Mouse (Mus musculus) hindbrain, embryonic 14.5 days (tissue): Measurements from ENCODE around the gene Aebp1. TPM values are rescaled to one million over a fixed set of nuclear protein-coding genes. Genes with fewer than 3 reads are reported as not detected.

Experiments
- ATAC-seq: fragments of 200-750 bp; cut with Nextera tagmentation; 2 replicates; pipeline ENCODE4 v1.8.0; 2017; ENCODE audit warnings: moderate number of reproducible peaks, mild to moderate bottlenecking, moderate TSS enrichment, moderate library complexity; ENCODE audit not compliant: low FRiP score
- DNase-seq: peaks from one replicate; pipeline ENCODE4 v3.0.0-alpha.2; 2015; ENCODE audit warnings: low spot score
- H3K27ac ChIP-seq: fragments of 300-500 bp; sonication (generic); 2 replicates; pipeline ENCODE4 v1.5.1; 2014; ENCODE audit warnings: mild to moderate bottlenecking, moderate library complexity
- H3K27me3 ChIP-seq: fragments of 300-500 bp; sonication (generic); 2 replicates; pipeline ENCODE4 v1.6.1; 2014; ENCODE audit warnings: mild to moderate bottlenecking, low read length, mixed read lengths; ENCODE audit not compliant: control insufficient read depth, insufficient read depth
- H3K36me3 ChIP-seq: fragments of 300-500 bp; sonication (generic); replicated peaks from 2 replicates; pipeline ENCODE4 v1.6.1; 2014; ENCODE audit not compliant: control insufficient read depth, insufficient read depth
- H3K4me1 ChIP-seq: fragments of 300-500 bp; sonication (generic); replicated peaks from 2 replicates; pipeline ENCODE4 v1.6.1; 2014; ENCODE audit warnings: antibody characterized with exemption, low read length, mixed read lengths; ENCODE audit not compliant: control insufficient read depth, insufficient read depth
- H3K4me2 ChIP-seq: fragments of 300-500 bp; sonication (generic); replicated peaks from 2 replicates; pipeline ENCODE4 v1.6.1; 2014; ENCODE audit warnings: mild to moderate bottlenecking, moderate library complexity
- H3K4me3 ChIP-seq: fragments of 300-500 bp; sonication (generic); replicated peaks from 2 replicates; pipeline ENCODE4 v1.5.1; 2014; ENCODE audit warnings: mild to moderate bottlenecking, low read length
- H3K9ac ChIP-seq: fragments of 300-500 bp; sonication (generic); 2 replicates; pipeline ENCODE4 v1.6.1; 2014
- H3K9me3 ChIP-seq: fragments of 300-500 bp; sonication (generic); 2 replicates; pipeline ENCODE4 v1.6.1; 2016; ENCODE audit warnings: low read length; ENCODE audit not compliant: control insufficient read depth
- WGBS: fragments of 180-500 bp; shearing (Covaris S2); extraction: QIAGEN DNeasy Blood & Tissue Kit; methylation state at CpG from one replicate; pipeline ENCODE4 v1.1.7; 2014; 5-methylcytosine and 5-hydroxymethylcytosine counted together
- polyA plus RNA-seq: library from polyadenylated mRNA; unstranded; fragments of >200 nt; fragmentation: Nextera tagmentation; extraction: Ambion mirVana; gene quantifications from 2 replicates; pipeline ENCODE4 v1.2.1, GENCODE M21; 2014

Aebp1 gene
- polyA plus RNA-seq, 1 experiment from 2014 or later = 24.4 TPM

GRCm38 (mm10) chr11:5905778-5906518 is 44.2 kb downstream of the Aebp1 start:
- Histone ChIP-seq H3K27me3 (no peaks in the 10 kb centered on the region), H3K36me3 (no peaks in the 10 kb centered on the region), H3K9me3 (no peaks in the 10 kb centered on the region), H3K9ac (no peak overlapping the region), H3K4me3 (no peak overlapping the region), H3K4me2 (no peak overlapping the region), H3K27ac (no peak overlapping the region), H3K4me1 (peaks cover 17% of the 10 kb centered on the region)
- no peak for DNase-seq
- ATAC-seq = no peak
- WGBS = 82% methylated on average over 10 of the region's 10 CpGs

GRCm38 (mm10) chr11:5907096-5907495 is 45.3 kb downstream of the Aebp1 start:
- H3K9ac ChIP-seq = no peak overlapping the region
- ATAC-seq = no peak
- H3K4me1 ChIP-seq = peaks cover 7% of the 10 kb centered on the region
- no peaks in the 10 kb centered on the region for H3K27me3 ChIP-seq
- no peak overlapping the region for H3K4me2 ChIP-seq
- DNase-seq = no peak
- H3K9me3 ChIP-seq = no peaks in the 10 kb centered on the region
- H3K36me3 ChIP-seq = no peaks in the 10 kb centered on the region
- no peak overlapping the region for H3K27ac ChIP-seq
- no peak overlapping the region for H3K4me3 ChIP-seq
- WGBS = 30% methylated on average over 5 of the region's 5 CpGs

DNA sequence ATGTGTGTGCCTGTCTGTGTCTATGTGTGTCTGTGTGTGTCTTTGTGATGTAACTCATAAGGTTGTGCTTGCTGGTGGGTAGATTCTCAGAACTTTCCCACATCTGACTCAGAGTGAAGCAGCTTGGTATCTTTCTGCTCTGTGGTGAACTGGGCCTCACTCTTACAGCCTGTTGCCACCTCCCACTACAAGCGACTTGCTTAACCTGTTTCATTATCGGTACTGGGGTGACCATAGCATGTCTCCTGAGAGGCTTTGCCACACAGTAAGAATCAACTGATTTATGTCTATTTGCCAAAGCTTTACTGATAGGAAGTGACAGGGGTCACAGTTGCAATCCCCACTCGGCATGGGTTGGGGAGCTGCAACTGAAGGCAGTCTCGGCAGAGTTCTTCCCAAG is 46.9 kb downstream of the Aebp1 start:
- no peaks in the 10 kb centered on the region for H3K27me3 ChIP-seq

GRCm38 (mm10) chr11:5912635-5913034 is 50.9 kb downstream of the Aebp1 start:
- no peaks in the 10 kb centered on the region for H3K36me3 ChIP-seq
- no peak overlapping the region for H3K4me3 ChIP-seq
- no peak overlapping the region for H3K9ac ChIP-seq
- WGBS = 30% methylated on average over 5 of the region's 5 CpGs
- no peak overlapping the region for H3K27ac ChIP-seq
- no peaks in the 10 kb centered on the region for H3K27me3 ChIP-seq
- DNase-seq (peak; percentile 66), ATAC-seq (no peak)
- H3K9me3 ChIP-seq = no peaks in the 10 kb centered on the region
- H3K4me1 ChIP-seq = no peaks in the 10 kb centered on the region
- no peak overlapping the region for H3K4me2 ChIP-seq

More for the DNA sequence above, 46.9 kb downstream of the Aebp1 start:
- Histone ChIP-seq H3K4me1 (no peaks in the 10 kb centered on the region), H3K36me3 (no peaks in the 10 kb centered on the region), H3K4me3 (no peak overlapping the region), H3K9me3 (no peaks in the 10 kb centered on the region), H3K4me2 (no peak overlapping the region), H3K9ac (no peak overlapping the region), H3K27ac (no peak overlapping the region)
- 91% methylated on average over 4 of the region's 4 CpGs for WGBS
- ATAC-seq (no peak), DNase-seq (no peak)

GRCm38 (mm10) chr11:5913256-5913655 is 51.5 kb downstream of the Aebp1 start:
- no peak overlapping the region for H3K9ac ChIP-seq
- DNase-seq (no peak), ATAC-seq (no peak)
- 71% methylated on average over 8 of the region's 8 CpGs for WGBS
- H3K9me3 ChIP-seq = no peaks in the 10 kb centered on the region
- H3K27ac ChIP-seq = no peak overlapping the region
- H3K4me1 ChIP-seq = no peaks in the 10 kb centered on the region
- H3K27me3 ChIP-seq = no peaks in the 10 kb centered on the region
- H3K4me3 ChIP-seq = no peak overlapping the region
- no peaks in the 10 kb centered on the region for H3K36me3 ChIP-seq
- H3K4me2 ChIP-seq = no peak overlapping the region

- Histone ChIP-seq H3K9ac (no peak overlapping the region), H3K4me3 (no peak overlapping the region), H3K36me3 (no peaks in the 10 kb centered on the region), H3K4me1 (no peaks in the 10 kb centered on the region), H3K9me3 (no peaks in the 10 kb centered on the region), H3K27me3 (no peaks in the 10 kb centered on the region), H3K27ac (no peak overlapping the region), H3K4me2 (no peak overlapping the region)
- 81% methylated on average over 4 of the region's 4 CpGs for WGBS
- DNase-seq (no peak), ATAC-seq (no peak)
These were observed 52.2 kb downstream of the Aebp1 start for GRCm38 (mm10) chr11:5913936-5914335.

- no peak overlapping the region for H3K4me3 ChIP-seq
- H3K27me3 ChIP-seq = no peaks in the 10 kb centered on the region
- H3K36me3 ChIP-seq = no peaks in the 10 kb centered on the region
- 78% methylated on average over 5 of the region's 5 CpGs for WGBS
- ATAC-seq = no peak
- no peak overlapping the region for H3K27ac ChIP-seq
- DNase-seq = no peak
- no peaks in the 10 kb centered on the region for H3K9me3 ChIP-seq
- H3K4me1 ChIP-seq = no peaks in the 10 kb centered on the region
- no peak overlapping the region for H3K4me2 ChIP-seq
- H3K9ac ChIP-seq = no peak overlapping the region
These were observed 53.2 kb downstream of the Aebp1 start for GRCm38 (mm10) chr11:5914940-5915339.

DNA sequence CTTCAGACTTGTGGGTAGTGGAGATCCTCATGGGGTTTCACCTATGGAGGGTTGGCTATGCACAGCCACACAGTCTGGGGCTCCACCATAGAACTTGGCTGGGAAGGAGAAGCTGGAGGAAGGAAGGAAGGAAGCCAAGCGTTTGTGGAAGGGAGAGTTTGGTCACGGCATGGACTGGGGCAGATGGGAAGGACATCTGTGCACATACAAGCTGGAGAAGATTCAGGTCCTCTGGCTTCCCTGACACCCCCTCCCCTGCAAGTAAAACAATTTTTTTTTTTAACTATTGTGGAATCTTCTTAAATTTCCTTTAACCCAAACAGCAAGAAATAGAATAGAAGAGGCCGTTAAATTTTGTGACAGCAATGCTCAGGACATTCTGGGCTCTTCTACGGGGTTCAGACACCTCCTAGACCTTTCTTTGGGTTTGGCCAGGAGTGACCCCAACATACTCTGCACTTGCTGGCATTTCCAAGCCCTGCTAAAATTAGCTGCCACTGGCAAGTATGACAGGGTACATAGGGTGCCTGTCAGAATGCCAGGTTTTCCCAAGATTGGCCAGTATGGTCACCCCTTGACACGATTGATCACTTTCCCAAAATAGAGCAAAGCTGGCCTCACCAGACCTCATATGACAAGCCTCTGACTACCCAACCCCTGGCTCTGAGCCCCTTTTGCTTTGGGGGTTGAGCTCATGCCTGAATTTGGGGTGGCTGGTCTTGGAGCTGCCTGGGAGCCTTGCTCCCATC is 53.9 kb downstream of the Aebp1 start:
- no peak overlapping the region for H3K4me2 ChIP-seq
- H3K27me3 ChIP-seq = no peaks in the 10 kb centered on the region
- no peak overlapping the region for H3K27ac ChIP-seq
- DNase-seq (no peak), ATAC-seq (no peak)
- no peaks in the 10 kb centered on the region for H3K4me1 ChIP-seq
- H3K9me3 ChIP-seq = no peaks in the 10 kb centered on the region
- WGBS = 85% methylated on average over 5 of the region's 5 CpGs
- no peak overlapping the region for H3K4me3 ChIP-seq
- H3K9ac ChIP-seq = no peak overlapping the region
- H3K36me3 ChIP-seq = no peaks in the 10 kb centered on the region

DNA sequence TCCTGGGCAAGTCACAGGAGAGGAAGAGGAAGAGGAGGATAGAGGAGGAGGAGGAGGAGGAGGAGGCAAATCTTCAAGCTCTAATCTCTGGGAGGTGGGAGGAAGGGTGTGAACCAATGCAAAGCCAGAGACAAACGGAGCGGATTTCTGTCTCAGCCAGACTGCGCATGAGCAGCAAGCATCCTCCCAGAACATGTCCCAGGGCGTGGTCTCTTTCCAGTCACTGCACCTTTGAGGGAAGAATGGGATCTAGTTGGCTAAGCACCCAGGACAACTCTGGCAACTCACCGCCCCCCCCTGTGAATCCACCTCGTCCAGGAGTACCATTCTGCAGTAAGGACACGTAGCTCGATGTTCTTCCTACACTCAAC is 54.4 kb downstream of the Aebp1 start:
- no peak for ATAC-seq
- Histone ChIP-seq H3K4me1 (no peaks in the 10 kb centered on the region), H3K36me3 (no peaks in the 10 kb centered on the region), H3K4me2 (no peak overlapping the region), H3K9ac (no peak overlapping the region), H3K9me3 (no peaks in the 10 kb centered on the region), H3K27ac (no peak overlapping the region), H3K4me3 (no peak overlapping the region), H3K27me3 (no peaks in the 10 kb centered on the region)
- no peak for DNase-seq
- 74% methylated on average over 8 of the region's 8 CpGs for whole genome bisulfite sequencing
